Mouse (Mus musculus) liver, embryonic 14.5 days (tissue): Measurements from ENCODE around the gene Osbpl10.

Experiments
- CTCF ChIP-seq: IDR thresholded peaks from 2 replicates; pipeline ENCODE4 v1.5.1; 2016; ENCODE audit warnings: antibody characterized with exemption, low read depth, control low read depth
- EP300 ChIP-seq: IDR thresholded peaks from 2 replicates; pipeline ENCODE4 v1.6.1; 2016; ENCODE audit warnings: antibody characterized with exemption, low read depth

DNA sequence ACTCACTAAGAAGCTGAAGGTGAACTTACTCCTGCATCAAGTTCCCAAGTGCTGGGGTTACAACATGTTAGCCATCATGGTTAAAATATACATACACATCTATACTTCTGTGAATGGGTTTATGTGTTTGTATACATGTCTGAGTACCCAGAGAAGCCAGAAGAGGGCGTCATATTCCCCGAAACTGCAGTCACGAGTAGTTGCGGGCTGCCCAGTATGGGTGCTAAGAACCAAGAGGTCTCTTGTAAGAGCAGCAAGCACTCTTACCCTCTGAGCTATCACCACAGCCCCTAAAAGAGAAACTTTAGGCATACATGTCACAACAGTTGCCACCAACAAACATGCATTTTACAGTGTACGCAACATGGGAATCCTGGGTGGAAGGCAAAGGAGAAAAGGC, 261.5 kb downstream of the Osbpl10 start:
- TF ChIP-seq CTCF (0 out of 2 replicates have a peak, but pooled peaks have one; percentile 10), EP300 (no peak)
